Mouse (Mus musculus) cortical plate, adult 2 months (tissue): Measurements from ENCODE around the gene Scrt2.

Experiments used
- CTCF ChIP-seq: fragments of 200-500 bp; IDR thresholded peaks from 2 replicates; pipeline ENCODE4 v1.5.1; 2011; ENCODE audit warnings: mild to moderate bottlenecking, control low read depth, low read length; ENCODE audit not compliant: insufficient read depth; ENCODE audit errors: extremely low read depth
- POLR2A ChIP-seq: fragments of 200-500 bp; IDR thresholded peaks from 2 replicates; pipeline ENCODE4 v1.6.1; 2011; ENCODE audit warnings: mild to moderate bottlenecking, low read length, control low read depth; ENCODE audit not compliant: insufficient read depth; ENCODE audit errors: extremely low read depth

DNA sequence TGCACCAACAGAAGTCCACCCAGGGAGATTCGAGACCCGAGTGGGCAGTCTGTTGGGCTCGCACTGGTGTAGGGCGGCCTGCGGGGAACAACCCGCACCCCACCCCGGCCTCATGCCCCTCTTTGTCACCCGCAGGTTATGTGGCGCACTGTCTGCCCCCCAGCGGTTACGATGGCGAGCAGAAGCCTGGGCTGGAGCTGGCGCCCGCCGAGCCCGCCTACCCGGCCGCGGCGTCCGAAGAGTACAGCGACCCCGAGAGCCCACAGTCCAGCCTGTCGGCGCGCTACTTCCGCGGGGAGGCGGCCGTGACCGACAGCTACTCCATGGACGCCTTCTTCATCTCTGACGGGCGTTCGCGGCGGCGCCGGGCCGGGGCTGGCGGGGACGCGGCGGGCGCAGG lies 11.6 kb downstream of the Scrt2 start:
- no peak for TF ChIP-seq CTCF
- TF ChIP-seq POLR2A, result no peak
